Mouse (Mus musculus) left cerebral cortex, adult 11 months (tissue): ENCODE results near the gene Prkce.

Source experiments
- DNase-seq: peaks from one replicate; pipeline ENCODE4 v3.0.0; 2022; ENCODE audit warnings: low spot score

The Prkce gene

GRCm38 (mm10) chr17:86637311-86637710 lies 469.7 kb downstream of the Prkce start:
- no peak for DNase-seq

- no peak for DNase-seq
Measured at GRCm38 (mm10) chr17:86639279-86639678, 471.7 kb downstream of the Prkce start.

- DNase-seq, result no peak
Measured at GRCm38 (mm10) chr17:86647226-86647625, 479.6 kb downstream of the Prkce start.

- no peak for DNase-seq
Measured at GRCm38 (mm10) chr17:86648856-86649435, 481.4 kb downstream of the Prkce start.

- no peak for DNase-seq
Measured at GRCm38 (mm10) chr17:86650241-86650640, 482.7 kb downstream of the Prkce start.

DNA sequence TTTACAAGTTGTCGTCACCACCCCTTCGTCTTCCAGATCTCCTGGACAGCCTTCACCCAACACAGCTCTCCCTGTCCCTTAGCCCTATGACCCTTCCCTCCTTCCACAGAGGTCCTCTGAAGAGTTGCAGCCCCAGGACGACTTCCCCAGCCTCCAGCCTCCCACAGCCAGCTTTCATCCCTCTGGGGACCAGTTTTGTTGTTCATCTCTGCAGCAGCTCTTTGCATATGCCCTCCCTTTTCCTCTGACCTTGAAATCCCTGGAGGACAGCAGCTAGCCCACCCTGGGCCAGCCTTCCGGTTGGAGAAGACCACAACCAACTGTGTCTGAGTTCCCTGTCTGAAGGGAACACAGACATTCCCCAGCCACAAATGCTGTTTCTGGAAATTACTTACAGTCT lies 483.5 kb downstream of the Prkce start:
- no peak for DNase-seq

- DNase-seq, result no peak
Measured at GRCm38 (mm10) chr17:86652751-86653150, 485.2 kb downstream of the Prkce start.

- no peak for DNase-seq
Measured at GRCm38 (mm10) chr17:86656369-86656768, 488.8 kb downstream of the Prkce start.

DNA sequence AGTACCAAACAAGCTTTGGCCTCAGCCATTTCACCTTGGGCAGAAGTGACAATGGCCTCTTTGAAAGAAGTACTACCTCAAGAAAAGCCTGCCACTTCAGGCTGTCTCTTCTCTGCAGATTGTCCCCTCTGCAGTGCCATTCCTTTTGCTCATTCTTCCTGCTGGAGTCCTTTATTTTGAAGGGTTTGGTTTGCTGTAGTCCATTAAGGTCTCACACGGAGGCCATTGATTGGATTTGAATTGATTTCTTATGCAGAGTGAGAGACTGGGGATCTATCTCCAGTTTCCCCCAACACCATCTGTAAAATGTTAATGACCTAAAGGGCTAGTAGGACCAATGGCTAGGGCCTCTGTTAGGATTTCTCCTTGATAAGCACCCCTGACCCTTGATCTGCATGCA lies 494.7 kb downstream of the Prkce start:
- DNase-seq, result no peak

GRCm38 (mm10) chr17:86663471-86663870 lies 495.9 kb downstream of the Prkce start:
- DNase-seq, result no peak

DNA sequence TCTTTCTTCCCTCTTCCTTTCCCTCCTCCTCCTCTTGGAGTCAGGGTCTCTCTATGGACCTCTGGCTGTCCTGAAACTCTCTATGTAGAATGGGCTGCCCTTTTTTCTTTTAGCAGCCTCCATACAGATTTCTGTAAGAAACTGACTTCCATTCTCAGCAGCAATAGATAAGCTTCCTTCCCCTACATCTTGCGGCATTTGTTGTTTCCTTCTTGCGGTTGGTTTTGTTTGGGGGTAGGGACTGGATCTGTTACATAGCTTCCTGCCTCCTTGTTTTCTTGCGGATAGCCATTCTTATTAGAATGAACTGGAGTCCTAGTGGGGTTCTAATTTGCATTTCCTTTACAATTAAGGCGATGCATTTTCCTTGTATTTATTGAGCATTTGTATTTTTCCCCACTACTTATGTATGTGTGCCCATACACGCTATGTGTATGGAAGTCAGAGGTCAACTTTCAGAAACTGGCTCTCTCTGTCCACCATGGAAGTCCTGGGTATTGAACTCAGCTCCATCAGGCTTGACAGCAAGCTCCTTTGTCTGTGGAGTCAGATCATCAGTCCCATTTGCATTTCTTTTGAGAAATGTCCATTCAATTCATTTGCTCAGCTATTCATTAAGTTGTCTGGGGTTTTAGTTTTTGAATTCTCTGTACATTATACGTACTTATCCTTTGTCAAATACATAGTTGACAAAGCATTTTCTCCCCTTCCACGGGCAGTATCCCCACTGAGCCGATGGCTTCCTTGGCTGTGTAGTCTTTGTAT lies 500.4 kb downstream of the Prkce start:
- no peak for DNase-seq

GRCm38 (mm10) chr17:86669641-86670373 lies 502.2 kb downstream of the Prkce start:
- DNase-seq, result no peak

- DNase-seq, result no peak
Measured at GRCm38 (mm10) chr17:86670731-86671130, 503.1 kb downstream of the Prkce start.

DNA sequence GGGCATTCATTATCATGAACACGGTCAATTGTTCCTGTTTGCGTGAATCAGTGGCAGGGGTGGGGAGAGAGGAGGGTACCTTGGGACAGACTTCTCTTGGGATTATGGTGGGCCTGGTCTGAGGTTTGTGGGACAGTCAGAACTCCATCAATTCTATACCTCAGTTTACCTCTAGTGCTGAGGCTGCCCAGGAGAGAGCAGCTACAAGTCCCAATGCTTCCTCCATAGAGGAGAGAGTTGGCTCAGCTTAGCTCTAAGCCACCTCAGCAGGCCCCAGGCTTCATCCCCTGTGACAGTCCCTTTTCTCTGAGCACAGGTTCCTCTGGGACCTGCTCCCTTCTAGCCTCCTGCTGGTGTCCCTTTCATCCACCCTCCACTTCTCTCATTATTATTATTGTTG lies 507.4 kb downstream of the Prkce start:
- no peak for DNase-seq

DNA sequence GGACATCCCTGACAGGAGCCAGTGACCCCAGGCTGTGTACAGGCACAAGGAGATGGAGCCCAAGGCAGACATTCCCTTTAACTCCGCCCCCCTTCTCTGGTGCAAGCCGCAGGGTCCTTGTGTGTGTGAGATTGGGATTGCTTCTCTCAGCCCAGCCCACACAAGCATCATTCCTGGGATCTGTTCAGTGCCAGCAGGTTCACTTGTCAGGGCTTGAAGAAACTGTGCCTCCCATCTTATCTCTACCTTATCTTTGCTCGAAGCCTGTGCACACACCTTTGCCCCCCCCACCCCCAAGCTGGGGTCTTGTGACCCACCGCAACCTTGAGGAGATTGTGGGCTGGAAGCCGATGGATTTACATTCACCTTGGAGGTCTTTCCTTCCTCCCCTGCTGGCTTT lies 508.8 kb downstream of the Prkce start:
- no peak for DNase-seq

GRCm38 (mm10) chr17:86676909-86677308 lies 509.3 kb downstream of the Prkce start:
- no peak for DNase-seq

DNA sequence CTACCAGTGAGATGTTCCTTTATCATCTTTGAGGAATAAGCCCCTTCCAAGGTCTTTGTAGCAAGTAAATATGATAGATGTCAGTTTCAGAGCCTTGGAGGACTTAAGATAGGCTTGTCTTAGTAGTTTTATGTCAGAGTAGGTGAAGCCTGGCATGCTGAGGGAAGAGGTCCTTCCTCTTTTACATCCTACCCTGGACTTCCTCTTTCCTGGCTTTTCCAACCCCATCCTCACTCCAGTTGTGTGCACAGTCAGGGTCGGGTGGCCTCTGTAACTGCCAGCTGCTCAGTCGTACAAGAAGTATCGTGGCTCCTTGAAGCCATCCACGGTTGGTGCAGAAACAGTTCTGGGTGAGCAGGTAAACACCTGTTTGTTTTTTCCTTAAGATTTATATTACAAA lies 517.7 kb downstream of the Prkce start:
- DNase-seq, result no peak

DNA sequence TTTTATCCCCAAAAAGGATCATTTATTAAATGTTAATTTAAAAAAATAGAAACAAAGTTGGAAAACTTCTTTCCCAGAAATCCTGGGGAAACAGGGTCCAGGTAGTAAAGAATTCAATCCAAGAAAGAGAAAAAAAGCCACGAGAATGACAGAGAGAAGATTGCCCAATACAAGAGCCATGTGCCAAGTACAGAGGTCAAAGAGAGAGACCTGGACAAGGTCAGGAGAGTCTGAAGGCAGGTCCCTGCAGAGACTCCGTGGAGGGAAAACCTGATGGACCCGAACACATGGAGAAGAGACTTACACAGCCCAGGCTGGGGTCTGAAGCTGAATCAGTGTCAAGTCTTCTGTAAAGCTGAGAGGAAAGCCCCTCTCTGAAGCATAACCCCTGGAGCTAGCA lies 519.4 kb downstream of the Prkce start:
- DNase-seq, result no peak

GRCm38 (mm10) chr17:86690871-86691390 lies 523.3 kb downstream of the Prkce start:
- DNase-seq, result no peak

GRCm38 (mm10) chr17:86697751-86698150 lies 530.2 kb downstream of the Prkce start:
- DNase-seq, result no peak

DNA sequence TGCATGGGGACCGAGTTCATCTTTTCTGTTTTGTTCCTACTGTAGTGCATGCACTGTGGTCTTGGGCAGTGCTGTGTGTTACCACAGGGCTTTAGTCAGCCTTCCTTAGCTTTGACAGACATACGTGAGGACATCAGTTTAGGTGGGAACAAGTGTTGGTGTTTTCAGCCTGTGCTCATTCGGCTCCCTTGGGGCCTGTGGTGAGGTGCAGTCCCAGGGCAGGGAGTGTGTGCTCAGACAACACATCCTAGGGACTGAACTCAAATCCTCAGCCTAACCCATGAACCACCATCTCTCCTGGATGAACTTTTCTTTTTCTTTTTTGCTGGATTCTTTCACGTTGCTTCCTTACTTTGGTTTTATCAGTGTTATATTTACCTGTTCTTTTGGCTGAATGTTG lies 535.8 kb downstream of the Prkce start:
- DNase-seq, result no peak

GRCm38 (mm10) chr17:86705236-86705635 lies 537.7 kb downstream of the Prkce start:
- no peak for DNase-seq

DNA sequence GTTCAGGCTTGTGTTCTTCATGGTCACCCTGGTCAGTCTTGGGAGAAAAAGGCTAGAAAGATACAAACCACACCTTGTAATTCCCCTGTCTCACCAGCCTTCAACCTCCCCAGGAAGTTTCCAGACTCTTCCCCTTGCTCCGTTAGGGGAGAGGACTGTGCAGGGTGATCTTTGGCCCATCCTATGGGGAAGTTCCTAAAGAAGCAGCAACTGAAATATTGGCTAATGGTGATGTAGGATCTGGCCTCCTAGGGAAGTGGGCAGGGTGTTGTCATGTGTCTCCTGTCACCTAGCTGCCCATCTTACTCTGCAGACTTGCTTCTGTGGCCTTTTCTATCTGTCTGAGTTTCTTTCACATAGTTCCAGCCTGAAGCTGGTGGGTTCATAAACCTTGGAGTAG lies 538.9 kb downstream of the Prkce start:
- DNase-seq, result no peak
